Mouse (Mus musculus) heart, postnatal 0 days (tissue): ENCODE measurements around the gene Ptpn13. TPM values are rescaled to one million over a fixed set of nuclear protein-coding genes. Genes with fewer than 3 reads are reported as not detected.
A peak's percentile ranks its signal among the peaks of the same experiment; 100 is the strongest.

Source experiments
- ATAC-seq: fragments of 200-750 bp; cut with Nextera tagmentation; 2 replicates; pipeline ENCODE4 v1.8.0; 2017; ENCODE audit warnings: low read depth, moderate number of reproducible peaks, moderate library complexity; ENCODE audit not compliant: insufficient read depth
- DNase-seq: peaks from one replicate; pipeline ENCODE4 v3.0.0-alpha.2; 2016; ENCODE audit warnings: low spot score
- H3K27ac ChIP-seq: fragments of 300-500 bp; sonication (generic); 2 replicates; pipeline ENCODE4 v1.5.1; 2014; ENCODE audit warnings: low read depth, mild to moderate bottlenecking
- H3K27me3 ChIP-seq: fragments of 300-500 bp; sonication (generic); 2 replicates; pipeline ENCODE4 v1.6.1; 2014; ENCODE audit warnings: low read length, mixed read lengths; ENCODE audit not compliant: control insufficient read depth, insufficient read depth
- H3K36me3 ChIP-seq: fragments of 300-500 bp; sonication (generic); replicated peaks from 2 replicates; pipeline ENCODE4 v1.6.1; 2014; ENCODE audit warnings: low read length, mixed read lengths; ENCODE audit not compliant: control insufficient read depth, insufficient read depth
- H3K4me1 ChIP-seq: fragments of 300-500 bp; sonication (generic); 2 replicates; pipeline ENCODE4 v1.6.1; 2014; ENCODE audit warnings: antibody characterized with exemption; ENCODE audit not compliant: control insufficient read depth, insufficient read depth
- H3K4me2 ChIP-seq: fragments of 300-500 bp; sonication (generic); 2 replicates; pipeline ENCODE4 v1.6.1; 2014; ENCODE audit warnings: low read depth, mild to moderate bottlenecking, low read length, moderate library complexity
- H3K4me3 ChIP-seq: fragments of 300-500 bp; sonication (generic); 2 replicates; pipeline ENCODE4 v1.5.1; 2014; ENCODE audit warnings: low read depth, low read length
- H3K9ac ChIP-seq: fragments of 300-500 bp; sonication (generic); replicated peaks from 2 replicates; pipeline ENCODE4 v1.6.1; 2014; ENCODE audit warnings: low read depth, low read length, mixed read lengths
- H3K9me3 ChIP-seq: fragments of 300-500 bp; sonication (generic); replicated peaks from 2 replicates; pipeline ENCODE4 v1.6.1; 2016; ENCODE audit warnings: low read length; ENCODE audit not compliant: control insufficient read depth
- CTCF ChIP-seq: IDR thresholded peaks from 2 replicates; pipeline ENCODE4 v1.5.1; 2016; ENCODE audit warnings: antibody characterized with exemption, control low read depth, low read depth
- EP300 ChIP-seq: IDR thresholded peaks from 2 replicates; pipeline ENCODE4 v1.6.1; 2016; ENCODE audit warnings: antibody characterized with exemption, low read depth
- WGBS: fragments of 180-500 bp; shearing (Covaris S2); extraction: QIAGEN DNeasy Blood & Tissue Kit; methylation state at CpG from one replicate; pipeline ENCODE4 v1.1.7; 2014; 5-methylcytosine and 5-hydroxymethylcytosine counted together
- polyA plus RNA-seq: library from polyadenylated mRNA; unstranded; fragments of >200 nt; fragmentation: Nextera tagmentation; extraction: Ambion mirVana; gene quantifications from 2 replicates; pipeline ENCODE4 v1.2.1, GENCODE M21; 2015
- total RNA-seq: library from RNA; depleted of rRNA; stranded (reverse); fragments of >200 nt; gene quantifications from 2 replicates; pipeline ENCODE4 v1.2.3, GENCODE M21; 2014; ENCODE audit warnings: low replicate concordance

The Ptpn13 gene
- total and polyA plus RNA-seq, 2 experiments from 2014 or later: 2.3 to 14.3 TPM

DNA sequence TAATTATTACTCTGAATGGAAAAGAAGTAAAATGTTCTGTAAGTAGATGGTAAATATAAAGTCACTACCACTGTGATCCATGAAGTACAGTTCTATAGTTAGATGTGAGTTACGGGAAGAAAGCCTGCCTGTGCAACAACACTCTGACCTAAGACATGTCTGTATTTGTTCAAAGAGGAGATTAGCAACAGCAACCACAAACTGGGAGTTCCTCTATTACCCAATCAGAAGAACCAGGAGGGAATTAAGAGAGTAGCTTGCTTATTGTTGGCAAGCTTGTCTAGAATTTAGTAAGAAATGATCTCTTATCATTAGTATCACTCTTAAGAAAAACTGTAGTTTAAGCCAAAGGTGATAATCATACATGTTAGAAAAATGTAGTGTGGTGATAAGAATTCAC lies 25.7 kb downstream of the Ptpn13 start:
- ATAC-seq (no peak), DNase-seq (no peak)
- H3K4me3 ChIP-seq: no peak overlapping the region
- 78% methylated on average over 1 of the region's 1 CpGs for WGBS
- H3K36me3 ChIP-seq: no peaks in the 10 kb centered on the region
- H3K4me1 ChIP-seq: no peaks in the 10 kb centered on the region
- H3K27ac ChIP-seq: no peak overlapping the region
- peaks cover 5% of the 10 kb centered on the region; the same call in 1 of the 2 replicates for H3K9me3 ChIP-seq
- TF ChIP-seq CTCF (no peak), EP300 (no peak)
- no peaks in the 10 kb centered on the region for H3K27me3 ChIP-seq
- H3K9ac ChIP-seq: no peak overlapping the region
- no peak overlapping the region for H3K4me2 ChIP-seq

DNA sequence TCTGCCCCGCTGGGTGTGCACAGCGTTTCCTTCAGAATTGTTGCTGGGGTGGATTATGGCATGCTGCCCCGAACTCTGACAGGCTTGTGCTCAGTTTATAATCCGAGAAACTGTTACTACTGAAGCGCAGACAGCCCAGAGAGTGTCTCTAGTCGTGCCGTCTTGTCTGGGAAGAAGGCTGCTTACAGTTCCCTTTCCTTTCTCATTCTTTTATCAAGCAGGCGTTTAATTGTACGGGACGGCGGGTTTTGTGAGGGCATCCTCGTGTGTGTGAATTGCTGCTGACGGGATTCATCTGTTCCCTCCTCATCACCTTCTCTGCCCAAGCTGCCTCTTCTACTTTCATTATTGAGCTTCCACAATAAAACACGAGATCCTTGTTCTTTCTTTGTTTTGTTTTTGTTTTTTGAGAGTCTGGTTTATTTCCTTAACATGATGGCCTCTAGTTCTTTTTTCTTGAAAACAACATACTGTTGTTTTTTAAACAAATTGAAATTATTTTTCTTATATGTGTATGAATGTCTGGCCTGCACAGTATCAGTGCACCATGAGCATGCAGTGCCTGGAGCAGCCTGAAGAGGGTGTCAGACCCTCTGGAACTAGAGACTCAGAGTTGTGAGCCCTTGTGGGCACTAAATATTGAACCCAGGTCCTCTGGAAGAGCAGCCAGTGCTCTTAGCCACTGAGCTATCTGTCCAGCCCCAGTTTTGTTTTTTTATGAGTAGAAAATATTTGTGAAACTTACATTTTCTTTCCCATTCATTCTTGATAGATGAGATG lies 28.6 kb downstream of the Ptpn13 start:
- peak overlapping the region; percentile 31; the same call in 1 of the 2 replicates for H3K4me2 ChIP-seq
- H3K27ac ChIP-seq: no peak overlapping the region
- 58% methylated on average over 14 of the region's 14 CpGs for WGBS
- peaks cover 7% of the 10 kb centered on the region; the same call in 1 of the 2 replicates for H3K9me3 ChIP-seq
- DNase-seq: no peak
- no peaks in the 10 kb centered on the region for H3K27me3 ChIP-seq
- H3K4me1 ChIP-seq: no peaks in the 10 kb centered on the region
- no peaks in the 10 kb centered on the region for H3K36me3 ChIP-seq
- no peak for ATAC-seq
- H3K9ac ChIP-seq: no peak overlapping the region
- TF ChIP-seq EP300: no peak
- peak; percentile 13; the same call in 1 of the 2 replicates for TF ChIP-seq CTCF
- H3K4me3 ChIP-seq: 0 out of 2 replicates have a peak overlapping the region, but pooled peaks have one; percentile 11

DNA sequence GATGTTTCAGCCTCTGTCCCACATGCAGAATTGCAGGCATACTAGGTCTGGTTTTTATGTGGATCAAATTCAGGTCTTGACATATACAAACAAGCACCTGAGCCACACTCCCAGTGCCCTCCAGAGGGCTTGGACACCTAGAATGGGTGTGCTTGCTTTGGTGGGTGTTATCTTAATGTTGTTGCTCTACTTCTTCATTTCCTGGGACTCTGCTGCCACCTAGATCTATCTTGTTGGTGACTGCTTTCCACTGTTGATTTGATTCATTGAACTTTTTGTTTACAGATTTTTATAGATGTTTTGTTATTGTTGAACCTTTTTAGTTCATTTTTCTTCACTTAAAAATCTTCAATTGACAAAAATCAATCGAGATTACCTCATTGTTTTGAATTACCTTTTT lies 31.8 kb downstream of the Ptpn13 start:
- Histone ChIP-seq H3K4me3 (no peak overlapping the region), H3K4me2 (no peak overlapping the region), H3K4me1 (no peaks in the 10 kb centered on the region), H3K9ac (no peak overlapping the region), H3K9me3 (0 out of 2 replicates have a peak, but pooled peaks cover 3% of the 10 kb centered on the region), H3K27ac (no peak overlapping the region), H3K27me3 (no peaks in the 10 kb centered on the region), H3K36me3 (no peaks in the 10 kb centered on the region)
- no peak for ATAC-seq
- no peak for DNase-seq
- WGBS: 91% methylated on average over 1 of the region's 1 CpGs
- no peak; the same call in 1 of the 2 replicates for TF ChIP-seq CTCF

DNA sequence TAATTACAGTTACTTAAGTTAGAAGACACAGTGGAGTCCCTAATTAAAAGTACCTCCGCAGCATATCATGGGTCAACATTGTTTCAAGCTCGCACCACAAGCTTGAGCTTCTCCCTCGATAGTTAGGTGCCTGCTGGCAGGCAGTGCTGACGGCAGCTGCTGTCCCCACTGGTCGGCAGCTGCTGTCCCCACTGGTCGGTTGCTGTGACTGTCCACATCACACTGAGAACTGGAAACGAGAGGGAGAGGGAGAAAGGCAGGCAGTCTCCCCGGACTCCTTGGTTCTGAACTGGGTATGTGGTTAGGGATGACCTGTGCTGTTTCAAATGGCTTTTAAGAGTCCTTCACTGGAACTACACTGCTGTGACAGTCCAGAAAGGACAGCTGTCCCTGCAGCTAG lies 33.4 kb downstream of the Ptpn13 start:
- 0 out of 2 replicates have a peak, but pooled peaks cover 3% of the 10 kb centered on the region for H3K9me3 ChIP-seq
- no peak overlapping the region for H3K27ac ChIP-seq
- ATAC-seq (0 out of 2 replicates have a peak, but pooled peaks have one; percentile 24), DNase-seq (no peak)
- H3K36me3 ChIP-seq: no peaks in the 10 kb centered on the region
- no peak overlapping the region for H3K9ac ChIP-seq
- H3K4me3 ChIP-seq: no peak overlapping the region
- WGBS: 27% methylated on average over 8 of the region's 8 CpGs
- H3K4me2 ChIP-seq: no peak overlapping the region
- H3K4me1 ChIP-seq: no peaks in the 10 kb centered on the region; the same call in 1 of the 2 replicates
- TF ChIP-seq EP300 (no peak), CTCF (no peak)
- H3K27me3 ChIP-seq: no peaks in the 10 kb centered on the region

DNA sequence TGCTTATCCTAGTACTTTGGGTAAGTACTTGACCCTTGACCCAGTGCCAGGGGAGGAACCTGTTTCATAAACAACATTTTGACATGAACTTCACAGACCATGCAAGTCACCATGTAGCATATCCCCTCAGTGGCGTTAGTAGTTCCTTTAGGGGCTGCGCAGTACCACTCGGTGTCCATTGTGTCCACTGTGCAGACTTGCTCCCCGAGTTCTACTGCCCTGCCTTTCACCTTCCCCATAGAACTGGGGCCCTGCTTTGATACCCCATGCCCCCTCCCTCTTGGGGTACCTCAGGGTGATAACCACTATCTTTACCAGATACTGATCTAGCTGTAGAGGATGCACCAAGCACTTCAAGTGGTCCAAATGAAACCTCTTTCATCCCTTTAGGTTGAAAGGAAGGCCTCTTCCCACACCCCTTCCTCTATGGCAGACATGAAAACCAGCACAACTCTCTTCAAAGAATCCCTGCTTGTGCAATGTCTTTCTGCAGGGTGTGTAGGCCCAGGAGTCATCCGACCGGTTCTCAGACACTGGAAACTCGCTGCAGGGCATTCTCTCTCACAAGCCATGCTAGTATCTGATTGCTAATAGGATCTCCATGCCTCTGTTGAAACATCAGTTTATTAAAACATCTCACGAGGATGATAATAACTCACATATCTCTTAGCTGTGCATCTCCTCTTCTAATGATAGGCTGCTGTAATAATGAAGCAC lies 34.1 kb downstream of the Ptpn13 start:
- H3K36me3 ChIP-seq: no peaks in the 10 kb centered on the region
- ATAC-seq: no peak

More for the DNA sequence above, 34.1 kb downstream of the Ptpn13 start:
- H3K27me3 ChIP-seq: no peaks in the 10 kb centered on the region
- DNase-seq: no peak
- no peak overlapping the region for H3K4me2 ChIP-seq
- H3K9ac ChIP-seq: no peak overlapping the region
- H3K9me3 ChIP-seq: 0 out of 2 replicates have a peak, but pooled peaks cover 3% of the 10 kb centered on the region
- TF ChIP-seq EP300 (no peak), CTCF (no peak)
- H3K27ac ChIP-seq: no peak overlapping the region
- no peak overlapping the region for H3K4me3 ChIP-seq
- 82% methylated on average over 8 of the region's 8 CpGs for WGBS
- no peaks in the 10 kb centered on the region; the same call in 1 of the 2 replicates for H3K4me1 ChIP-seq
